Mouse (Mus musculus): ENCODE measurements around the gene Cd160.

DNA sequence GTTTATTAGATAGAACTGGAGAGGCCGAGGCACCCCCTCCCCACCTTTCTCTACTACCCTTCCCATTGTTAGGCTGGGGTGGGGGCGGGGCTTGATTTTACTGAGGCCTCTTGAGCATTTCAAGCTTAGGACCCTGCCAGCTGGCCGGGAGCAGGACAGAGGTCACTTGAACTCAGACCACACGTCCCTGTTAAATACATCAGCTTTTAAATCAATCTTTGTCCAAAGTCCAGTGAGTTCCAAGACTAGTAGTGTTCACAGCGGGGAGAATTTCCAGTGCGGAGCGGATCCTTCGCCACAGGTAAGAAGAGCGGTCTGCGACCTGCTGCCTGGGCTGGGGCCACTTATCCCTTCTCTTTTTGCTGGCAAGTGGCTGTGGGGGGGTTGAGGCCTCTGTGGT lies 705 bp upstream of the Cd160 start:
- TF ChIP-seq CTCF (IDR thresholded peaks at IDR 0.05; ENCODE audit: control insufficient read depth, insufficient read depth, low read length): no peak
- no peak for TF ChIP-seq POLR2A (IDR thresholded peaks at IDR 0.05; ENCODE audit: borderline replicate concordance, control insufficient read depth, low read depth, low read length)
